Mouse (Mus musculus): ENCODE results near the gene Styk1. TPM values are rescaled to one million over a fixed set of nuclear protein-coding genes. Genes with fewer than 3 reads are reported as not detected.

Styk1 gene
- 0.11 TPM for polyA plus RNA-seq (2014; fragmentation: Illumina TruSeq; extraction: RNeasy Lipid Tissue Mini Kit (QIAGEN cat#74804); ENCODE audit: low read depth, low replicate concordance)

DNA sequence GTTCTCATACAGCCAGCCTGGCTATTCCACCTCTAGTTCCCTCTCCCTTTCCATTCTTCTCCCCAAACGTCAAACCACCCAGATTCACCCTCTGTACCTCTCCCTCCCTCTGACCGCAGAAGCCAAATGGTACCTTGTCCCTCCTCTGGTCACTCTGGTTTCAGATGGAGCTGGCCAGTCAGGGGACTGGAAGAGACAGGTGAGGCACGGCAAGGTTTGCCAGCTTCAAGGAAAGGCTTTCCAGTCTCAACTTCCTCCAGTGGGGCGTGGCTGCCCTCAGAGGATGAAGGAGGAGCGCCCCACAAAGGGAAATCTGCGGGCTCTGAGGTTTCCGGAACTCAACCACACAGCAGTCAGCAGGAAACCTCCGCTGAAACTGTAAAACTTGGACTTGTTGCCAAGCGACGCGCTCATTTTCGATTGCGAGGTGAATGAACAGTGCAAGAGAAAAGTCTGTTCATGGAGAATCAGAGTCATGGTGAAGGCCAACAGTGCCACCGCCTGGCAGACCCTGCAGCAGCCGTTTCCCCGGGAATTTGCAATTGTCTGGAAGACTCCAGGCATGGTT is at the start of gene Styk1:
Gene Styk1 (minus strand): TSS at position 246 of the 568 bp plus-strand sequence.

DNA sequence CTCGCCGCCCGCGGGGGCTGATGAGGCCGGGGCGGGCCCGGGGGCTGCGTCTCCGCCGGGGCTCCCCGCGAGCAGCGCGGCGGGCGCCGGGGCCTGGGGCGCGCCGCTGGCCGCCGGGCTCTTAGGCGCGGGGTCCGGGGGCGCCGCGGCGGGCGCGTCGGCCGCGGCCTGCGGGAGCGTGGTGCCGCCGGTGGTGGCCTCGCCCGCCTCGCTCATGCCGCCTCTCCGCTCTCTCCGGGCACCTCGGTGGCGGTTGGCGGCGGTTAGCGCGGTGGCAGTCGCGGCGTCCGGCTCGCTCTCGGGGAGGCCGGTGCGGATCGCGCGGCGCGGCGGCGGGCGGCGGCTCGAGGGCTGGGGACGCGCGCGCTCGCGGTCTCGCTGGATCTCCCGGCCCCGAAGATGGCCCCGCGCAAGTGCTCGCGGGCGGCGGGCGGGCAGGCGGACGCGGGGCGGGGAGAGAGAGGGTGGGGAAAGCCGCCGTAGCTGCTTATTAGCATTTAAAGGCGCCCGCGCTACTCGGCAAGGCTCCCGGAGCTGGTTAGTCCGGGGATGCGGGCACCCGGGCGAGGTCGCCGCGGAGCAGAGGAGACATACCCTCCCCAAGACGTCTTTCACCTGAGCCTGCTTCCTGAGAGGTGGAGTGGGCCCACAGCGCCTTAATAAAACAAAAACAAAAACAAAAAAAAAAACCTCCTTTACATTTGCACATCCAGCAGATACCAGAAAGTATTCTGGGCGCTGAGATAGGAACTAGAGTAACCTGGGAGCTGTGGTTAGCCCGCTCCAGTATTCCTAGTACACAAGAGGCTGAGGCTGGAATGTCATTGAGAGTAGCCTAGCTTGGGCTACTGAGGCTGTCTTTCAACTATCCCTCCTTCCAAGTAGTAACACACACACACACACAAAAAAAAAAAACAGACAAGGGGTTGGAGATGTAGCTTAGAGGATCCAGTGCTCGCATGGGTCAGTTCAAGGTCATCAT is 34.9 kb upstream of the Styk1 start, which contains the start of gene Ybx3:
Gene Ybx3 (minus strand): TSS at position 437 of the 982 bp plus-strand sequence.

GRCm38 (mm10) chr6:131292991-131293788 is 60.2 kb downstream of the Styk1 start, which contains the start of gene Magohb:
TSS of gene Magohb (minus strand) at chr6:131293244.

Other genes with a start within 250 kb of the Styk1 start
- gene Klra2, start 106.2 kb downstream of the Styk1 start, polyA plus RNA-seq (2014; fragmentation: Illumina TruSeq; extraction: RNeasy Lipid Tissue Mini Kit (QIAGEN cat#74804); ENCODE audit: low read depth, low replicate concordance) = 7.4 TPM
- gene Magohb, start 60.4 kb downstream of the Styk1 start, polyA plus RNA-seq (2014; fragmentation: Illumina TruSeq; extraction: RNeasy Lipid Tissue Mini Kit (QIAGEN cat#74804); ENCODE audit: low read depth, low replicate concordance) = 13.9 TPM
- 19.9 TPM for gene Ybx3, start 34.9 kb upstream of the Styk1 start, polyA plus RNA-seq (2014; fragmentation: Illumina TruSeq; extraction: RNeasy Lipid Tissue Mini Kit (QIAGEN cat#74804); ENCODE audit: low read depth, low replicate concordance)
- not detected for gene 5430401F13Rik, start 132.8 kb upstream of the Styk1 start, polyA plus RNA-seq (2014; fragmentation: Illumina TruSeq; extraction: RNeasy Lipid Tissue Mini Kit (QIAGEN cat#74804); ENCODE audit: low read depth, low replicate concordance)
- gene Gm6619, start 132.8 kb upstream of the Styk1 start, polyA plus RNA-seq (2014; fragmentation: Illumina TruSeq; extraction: RNeasy Lipid Tissue Mini Kit (QIAGEN cat#74804); ENCODE audit: low read depth, low replicate concordance) = not detected

All from liver, adult 10 weeks (tissue).